Mouse (Mus musculus) ES-E14 (cell line): ENCODE results near the gene Hacd2. TPM values are rescaled to one million over a fixed set of nuclear protein-coding genes. Genes with fewer than 3 reads are reported as not detected.

Experiments used
- DNase-seq: peaks from one replicate; pipeline ENCODE4 v3.0.0-alpha.2; 2013; ENCODE audit warnings: low read depth, low spot score
- H3K27ac ChIP-seq: 2 replicates; pipeline ENCODE4 v1.5.1; 2012; ENCODE audit warnings: low read depth, mild to moderate bottlenecking, low read length, moderate library complexity, mixed read lengths; ENCODE audit not compliant: poor library complexity, insufficient read depth, severe bottlenecking
- H3K36me3 ChIP-seq: 2 replicates; pipeline ENCODE4 v1.6.1; 2012; ENCODE audit warnings: mild to moderate bottlenecking, low read length, moderate library complexity, mixed read lengths; ENCODE audit not compliant: control insufficient read depth, poor library complexity, insufficient read depth, severe bottlenecking
- H3K4me1 ChIP-seq, 2 experiments: fragments of 150-350 bp in 1 of 2; sonication (generic) in 1 of 2; 2 replicates each; pipeline ENCODE4 v1.6.1; 2012; ENCODE audit warnings: low read length in 2 of 2, mild to moderate bottlenecking in 1 of 2, mixed read lengths in 1 of 2; ENCODE audit not compliant: control insufficient read depth in 2 of 2, insufficient read depth in 2 of 2, poor library complexity in 1 of 2
- H3K4me3 ChIP-seq, 2 experiments: fragments of 150-350 bp in 1 of 2; sonication (generic) in 1 of 2; 2 replicates each; pipeline ENCODE4 v1.5.1; 2012; ENCODE audit warnings: low read length in 2 of 2, low read depth in 1 of 2, mild to moderate bottlenecking in 1 of 2, mixed read lengths in 1 of 2; ENCODE audit not compliant: insufficient read depth in 1 of 2, poor library complexity in 1 of 2, severe bottlenecking in 1 of 2
- H3K9ac ChIP-seq: 2 replicates; pipeline ENCODE4 v1.6.1; 2012; ENCODE audit warnings: low read depth, mild to moderate bottlenecking, low read length, mixed read lengths; ENCODE audit not compliant: poor library complexity, insufficient read depth, severe bottlenecking
- H3K9me3 ChIP-seq: fragments of 150-350 bp; sonication (generic); 2 replicates; pipeline ENCODE4 v1.6.1; 2012; ENCODE audit warnings: low read depth, mild to moderate bottlenecking, low read length; ENCODE audit not compliant: control insufficient read depth, insufficient read depth
- CHD2 ChIP-seq: IDR thresholded peaks from 2 replicates; pipeline ENCODE4 v1.6.1; 2014; ENCODE audit warnings: mild to moderate bottlenecking, low read depth, low read length, inconsistent platforms
- HCFC1 ChIP-seq: IDR thresholded peaks from 2 replicates; pipeline ENCODE4 v1.6.1; 2012; ENCODE audit warnings: low read length, inconsistent platforms, borderline replicate concordance; ENCODE audit not compliant: insufficient read depth
- MAFK ChIP-seq: IDR thresholded peaks from 2 replicates; pipeline ENCODE4 v1.6.1; 2014; ENCODE audit warnings: mild to moderate bottlenecking, low read depth, low read length, inconsistent platforms; ENCODE audit not compliant: insufficient read depth
- ZC3H11A ChIP-seq: IDR thresholded peaks from 2 replicates; pipeline ENCODE4 v1.6.1; 2012; ENCODE audit warnings: low read depth, mild to moderate bottlenecking, inconsistent platforms, low read length, borderline replicate concordance
- ZNF384 ChIP-seq: IDR thresholded peaks from 2 replicates; pipeline ENCODE4 v1.6.1; 2012; ENCODE audit warnings: low read depth, low read length, inconsistent platforms
- in situ Hi-C, 2 experiments: fragments of 600-800 bp; cut with MboI; formaldehyde crosslinking; loops; one replicate each; pipeline ENCODE4 v1.15.1; 2025; ENCODE audit warnings: low sequenced_read_pairs in 2 of 2, inconsistent platforms in 1 of 2; ENCODE audit not compliant: unreplicated experiment in 2 of 2
- total RNA-seq: library from RNA; depleted of rRNA; stranded (reverse); fragments of 300-350 nt; gene quantifications from 2 replicates; pipeline ENCODE4 v1.2.3, GENCODE M21; 2012; rRNA removed

Hacd2 gene
- 98.8 and 105 TPM in 2 replicates for total RNA-seq

DNA sequence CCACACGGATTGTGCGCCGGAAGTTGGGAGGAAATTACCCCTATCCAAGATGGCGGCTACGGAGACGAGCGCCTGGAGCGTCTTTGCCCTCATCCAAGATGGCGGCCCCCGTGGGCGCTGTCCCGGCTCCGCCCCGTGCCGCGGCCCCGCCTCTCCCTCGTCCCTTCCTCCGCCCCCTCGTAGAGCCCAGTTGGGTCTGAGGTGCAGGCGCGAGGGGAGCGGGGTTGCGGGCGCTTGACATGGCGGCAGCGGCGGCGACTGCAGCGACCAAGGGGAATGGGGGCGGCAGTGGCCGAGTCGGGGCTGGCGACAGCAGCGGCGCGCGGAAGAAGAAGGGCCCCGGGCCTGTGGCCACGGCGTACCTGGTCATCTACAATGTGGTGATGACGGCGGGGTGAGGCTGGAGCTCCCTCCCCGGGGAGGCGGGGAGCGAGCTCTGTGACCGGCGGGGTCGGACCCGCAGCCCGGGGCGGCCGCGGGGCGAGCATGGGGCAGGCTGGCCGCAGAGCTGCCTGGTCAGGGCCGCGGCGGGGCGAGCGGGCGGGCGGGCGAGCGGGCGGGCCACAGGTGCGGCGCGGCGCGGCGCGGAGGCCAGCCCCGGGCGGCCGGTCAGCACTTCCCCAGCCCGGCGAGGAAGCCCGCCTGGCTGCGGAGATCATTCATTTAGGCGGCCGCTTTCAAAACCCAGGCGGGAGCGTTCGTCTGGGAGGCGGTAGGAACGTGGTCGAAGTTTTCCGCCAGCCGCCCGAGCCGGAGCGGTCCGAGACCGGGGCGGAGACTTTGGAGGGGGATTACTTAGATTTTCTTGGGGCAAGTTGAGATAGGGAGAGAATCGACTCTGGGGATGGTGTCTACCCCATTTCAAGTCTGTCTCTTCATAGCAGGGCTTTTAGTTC lies at the start of gene Hacd2:
Hacd2 (plus strand) TSS at position 187 of the 896 bp plus-strand sequence.
- Histone ChIP-seq H3K4me1 (peaks cover 0 to 6% of the 10 kb centered on the region in 2 experiments; a peak in 2 of 4 replicates), H3K9ac (peak within 1 kb of the TSS; percentile 79), H3K9me3 (no peaks in the 10 kb centered on the region), H3K27ac (peak within 1 kb of the TSS; percentile 26), H3K36me3 (peaks cover 11% of the 10 kb centered on the region), H3K4me3 (peak within 1 kb of the TSS; percentile 75 to 76)
- DNase-seq: peak; percentile 95
- TF ChIP-seq MAFK: no peak
- TF ChIP-seq HCFC1: peak; percentile 95
- no peak for TF ChIP-seq ZC3H11A
- no peak for TF ChIP-seq CHD2
- no peak for TF ChIP-seq ZNF384
- in situ Hi-C loops: no loop called here

DNA sequence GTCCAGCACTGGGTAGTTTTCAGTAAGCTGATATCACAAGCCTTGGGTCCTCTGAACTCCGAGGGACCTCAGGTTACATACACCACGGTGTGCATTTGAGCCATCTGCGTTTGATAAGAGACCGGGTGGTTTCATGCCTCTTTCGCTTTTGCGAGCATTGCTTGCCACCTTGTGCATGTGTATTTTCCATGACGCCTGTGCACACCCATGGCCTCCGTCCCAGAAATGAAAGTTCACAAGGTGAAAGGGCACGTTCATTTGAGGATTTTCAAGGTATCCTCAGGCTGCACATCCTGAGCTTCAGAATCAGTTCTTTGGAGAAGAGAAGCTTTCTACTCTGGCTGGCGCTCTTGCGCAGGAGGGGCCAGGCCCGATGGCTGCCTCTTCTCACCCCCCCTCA lies 49.8 kb upstream of the Hacd2 start:
- H3K9me3 ChIP-seq: no peaks in the 10 kb centered on the region
- H3K9ac ChIP-seq: no peak overlapping the region
- no peaks in the 10 kb centered on the region; a peak in 1 of 4 replicates for H3K4me1 ChIP-seq
- no peaks in the 10 kb centered on the region for H3K36me3 ChIP-seq
- no peak overlapping the region for H3K27ac ChIP-seq
- no peak overlapping the region for H3K4me3 ChIP-seq
- in situ Hi-C loops: no loop called here
- no peak for DNase-seq
- TF ChIP-seq ZC3H11A: no peak
- TF ChIP-seq HCFC1: no peak
- TF ChIP-seq ZNF384: no peak
- no peak for TF ChIP-seq MAFK
- no peak for TF ChIP-seq CHD2

DNA sequence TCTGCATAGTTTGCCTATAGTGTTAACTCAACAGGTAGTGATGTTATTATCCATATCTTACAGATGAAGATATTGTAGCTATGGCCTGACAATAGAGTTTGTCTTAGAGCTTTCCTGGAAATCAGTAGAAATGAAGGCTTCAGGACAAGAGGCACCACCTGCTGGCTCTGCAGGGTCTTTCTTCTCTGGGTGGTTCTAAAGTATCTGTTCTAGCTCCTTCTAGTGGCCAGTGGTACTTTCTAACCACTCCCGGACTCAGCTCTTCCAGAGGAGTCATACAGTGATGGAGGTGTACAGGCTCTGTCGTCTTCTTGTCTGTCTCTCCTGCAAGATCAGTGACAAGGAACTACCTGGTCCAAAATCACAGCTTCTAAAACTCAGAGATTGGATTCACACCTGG lies 46.7 kb upstream of the Hacd2 start:
- Histone ChIP-seq H3K36me3 (no peaks in the 10 kb centered on the region), H3K9me3 (no peaks in the 10 kb centered on the region), H3K4me1 (no peaks in the 10 kb centered on the region), H3K4me3 (no peak overlapping the region), H3K9ac (no peak overlapping the region), H3K27ac (no peak overlapping the region)
- in situ Hi-C loops: no loop called here
- DNase-seq: no peak
- TF ChIP-seq ZNF384: no peak
- TF ChIP-seq ZC3H11A: no peak
- TF ChIP-seq HCFC1: no peak
- no peak for TF ChIP-seq CHD2
- no peak for TF ChIP-seq MAFK

DNA sequence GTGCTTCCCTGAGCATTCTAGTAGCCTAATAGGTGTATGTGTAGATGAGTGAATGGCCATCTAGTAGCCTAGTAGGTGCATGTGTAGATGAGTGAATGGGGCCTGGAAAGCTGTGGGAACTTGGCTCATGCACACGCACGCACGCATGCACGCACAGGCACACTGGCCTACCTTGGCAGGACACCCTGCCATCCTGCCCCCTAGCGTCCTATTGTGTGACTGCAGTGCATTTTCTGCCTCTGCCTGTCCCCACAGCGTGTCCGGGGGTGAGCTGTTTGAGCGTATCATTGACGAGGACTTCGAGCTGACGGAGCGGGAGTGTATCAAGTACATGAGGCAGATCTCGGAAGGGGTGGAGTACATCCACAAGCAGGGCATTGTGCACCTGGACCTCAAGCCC lies 45.6 kb upstream of the Hacd2 start:
- Histone ChIP-seq H3K4me3 (no peak overlapping the region), H3K9me3 (no peaks in the 10 kb centered on the region), H3K4me1 (no peaks in the 10 kb centered on the region), H3K36me3 (no peaks in the 10 kb centered on the region), H3K27ac (no peak overlapping the region), H3K9ac (no peak overlapping the region)
- in situ Hi-C loops: no loop called here
- TF ChIP-seq HCFC1: no peak
- TF ChIP-seq MAFK: no peak
- no peak for TF ChIP-seq CHD2
- no peak for TF ChIP-seq ZNF384
- no peak for TF ChIP-seq ZC3H11A
- no peak for DNase-seq
